Mouse (Mus musculus) fat pad, adult 2 months (tissue): ENCODE measurements at regions not wholly inside any gene's neighbourhood (a gene's known extent, or its start where the extent isn't known, plus 50 kb on each side); places are given as distances from the start of the nearest gene placed in this dataset.
"Not testable (repeated sequence)": the region's sequence is repeated elsewhere in the genome, so short reads cannot be mapped to it uniquely, and the experiment has no call there.

Source experiments
- DNase-seq: peaks from one replicate; pipeline ENCODE4 v3.0.0-alpha.2; 2011; ENCODE audit warnings: low read depth, low spot score; ENCODE audit errors: extremely low read depth

GRCm38 (mm10) chr14:60580131-60580530 lies 53.7 kb upstream of the Spata13 start:
- not testable (repeated sequence) for DNase-seq
